Mouse (Mus musculus) kidney, postnatal 14 days (tissue): ENCODE results near the gene Dhrs7c.

Experiments used
- DNase-seq: peaks from one replicate; pipeline ENCODE4 v3.0.0; 2022; ENCODE audit warnings: mixed read lengths

Dhrs7c gene

DNA sequence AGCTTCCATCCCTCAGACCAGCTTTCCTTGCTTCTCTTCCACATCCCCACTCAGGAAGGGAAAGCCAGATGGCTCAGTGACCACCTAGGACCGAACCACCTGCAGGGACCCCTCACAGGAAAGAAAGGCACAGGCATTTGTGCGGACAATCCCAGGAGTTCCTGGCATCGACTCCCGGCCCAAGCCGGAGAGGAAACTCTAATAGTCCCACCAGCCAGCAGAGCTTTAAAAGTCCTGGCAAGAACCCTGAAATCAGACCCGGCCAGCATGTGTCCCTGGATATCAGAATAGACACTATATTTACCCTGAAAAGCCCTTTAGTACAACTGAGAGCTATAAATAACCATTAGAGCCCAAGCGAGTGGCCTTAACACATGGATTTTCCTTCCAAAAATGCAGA is at the start of gene Dhrs7c:
Gene Dhrs7c, plus strand, starts transcription at position 257 of the 400 bp plus-strand sequence.
- no peak for DNase-seq

- DNase-seq: no peak
Observed at GRCm38 (mm10) chr11:67756287-67756686, 41.7 kb upstream of the Dhrs7c start.

- DNase-seq: no peak
Observed at GRCm38 (mm10) chr11:67757373-67758167, 40.4 kb upstream of the Dhrs7c start.

GRCm38 (mm10) chr11:67771053-67771452 is 26.9 kb upstream of the Dhrs7c start, which contains the start of gene Glp2r:
Gene Glp2r, minus strand, starts transcription at chr11:67771153.
- no peak for DNase-seq

DNA sequence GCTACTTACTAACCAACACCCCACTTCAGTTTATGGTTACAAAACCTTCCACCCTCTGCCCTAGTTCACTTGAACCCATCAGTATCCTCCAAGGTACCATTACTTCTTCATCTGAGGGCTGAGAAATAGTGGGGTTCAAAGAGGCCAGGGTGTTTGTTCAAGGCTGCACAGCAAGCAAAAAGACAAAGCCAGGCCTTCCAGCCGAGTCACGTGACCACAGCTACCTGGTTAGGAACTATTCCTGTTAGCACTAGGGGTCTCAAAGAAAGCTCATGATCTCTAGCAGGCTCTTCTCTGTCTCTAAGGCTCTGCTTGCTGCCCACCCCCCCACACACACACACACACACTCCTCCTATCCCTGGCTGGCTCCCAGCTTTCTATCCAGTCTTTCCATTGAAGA is 26.3 kb upstream of the Dhrs7c start:
- DNase-seq: no peak

- peak; percentile 50 for DNase-seq
Observed at GRCm38 (mm10) chr11:67772577-67772976, 25.4 kb upstream of the Dhrs7c start.

DNA sequence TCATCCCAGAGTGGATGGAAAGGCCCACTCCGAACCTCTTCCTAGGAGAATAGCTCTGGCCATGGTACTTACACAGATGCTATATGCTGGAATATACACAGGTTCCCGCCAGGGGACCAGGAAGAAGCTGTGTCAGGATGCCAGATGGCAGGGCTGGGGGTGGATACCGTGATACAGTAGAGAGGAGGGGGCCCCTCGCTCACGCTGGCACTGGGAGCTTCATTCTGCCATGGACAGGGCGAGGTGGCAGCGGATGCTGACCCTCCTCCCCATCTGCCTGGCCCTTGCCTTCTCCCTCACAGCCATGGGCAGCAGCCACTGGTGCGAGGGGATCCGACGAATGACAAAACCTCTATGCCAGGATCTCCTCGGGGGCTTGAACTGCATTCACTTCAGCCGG is 23.6 kb upstream of the Dhrs7c start, which contains the start of gene Gsg1l2:
Gene Gsg1l2, plus strand, starts transcription at position 230 of the 400 bp plus-strand sequence.
- no peak for DNase-seq

GRCm38 (mm10) chr11:67790182-67790581 is 7.8 kb upstream of the Dhrs7c start:
- no peak for DNase-seq

DNA sequence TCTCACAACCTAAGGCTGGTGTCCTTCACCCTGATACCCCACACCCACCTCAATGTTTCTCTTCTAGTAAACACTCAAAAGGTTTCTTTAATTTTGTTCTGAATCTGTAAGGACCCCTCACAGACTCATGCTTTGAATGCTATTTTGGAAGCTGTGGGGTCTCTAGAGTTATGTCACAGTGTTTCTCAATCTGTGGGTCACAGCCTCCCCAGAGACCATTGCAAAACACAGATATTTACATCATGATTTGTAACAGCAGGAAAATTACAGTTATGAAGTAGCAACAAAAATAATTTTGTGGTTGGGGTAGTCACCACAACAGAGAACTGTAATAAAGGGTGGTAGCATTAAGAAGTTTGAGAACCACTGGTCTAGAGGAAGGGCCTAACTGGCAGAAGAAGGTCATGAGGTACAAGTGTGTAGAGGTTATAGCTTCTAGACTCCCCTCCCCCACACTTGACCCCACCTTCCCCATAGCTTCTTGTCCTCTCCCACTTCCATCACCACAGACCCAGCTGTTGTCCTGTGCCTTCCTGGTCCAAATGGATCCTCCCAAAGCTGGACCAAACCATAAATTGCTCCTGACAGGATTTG is 2.2 kb downstream of the Dhrs7c start:
- DNase-seq: no peak

DNA sequence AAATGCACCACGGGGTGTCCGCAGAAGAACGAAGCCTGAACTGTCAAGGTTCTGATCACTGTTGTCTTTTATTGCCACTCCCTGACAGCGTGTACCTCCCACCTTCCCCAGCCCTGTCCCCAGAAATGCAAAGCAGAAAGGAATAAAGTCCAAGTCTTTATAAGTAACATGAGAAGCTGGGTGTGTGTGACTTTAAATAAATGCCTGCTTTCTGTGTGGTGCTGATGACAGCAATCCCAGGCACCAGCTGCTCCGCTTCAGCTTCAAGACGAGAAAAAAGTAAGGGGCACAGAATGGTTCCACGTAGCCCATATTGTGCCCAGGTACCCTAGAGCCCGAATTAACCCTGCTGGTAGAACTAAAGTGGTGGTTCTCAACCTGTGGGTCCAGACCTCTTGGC is 3.2 kb downstream of the Dhrs7c start:
- DNase-seq: no peak

DNA sequence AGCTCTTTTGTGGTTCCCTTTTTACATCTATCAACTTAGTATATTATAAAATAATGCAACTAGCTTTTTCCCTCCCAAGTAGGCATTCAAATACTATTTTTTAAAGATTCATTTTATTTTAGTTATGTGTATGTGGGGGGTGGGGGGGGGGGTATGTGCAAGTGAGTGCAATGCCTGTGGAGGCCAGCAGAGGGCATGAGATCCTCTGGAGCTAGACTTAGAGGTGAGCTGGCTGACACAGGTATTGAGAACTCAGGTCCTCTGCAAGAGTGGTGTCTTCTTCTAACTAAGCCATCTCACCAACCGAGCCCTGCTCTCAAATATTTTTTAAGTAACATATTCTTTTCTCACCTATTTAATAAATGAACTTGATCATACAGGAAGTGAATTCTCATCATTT is 7.6 kb downstream of the Dhrs7c start:
- DNase-seq: no peak

DNA sequence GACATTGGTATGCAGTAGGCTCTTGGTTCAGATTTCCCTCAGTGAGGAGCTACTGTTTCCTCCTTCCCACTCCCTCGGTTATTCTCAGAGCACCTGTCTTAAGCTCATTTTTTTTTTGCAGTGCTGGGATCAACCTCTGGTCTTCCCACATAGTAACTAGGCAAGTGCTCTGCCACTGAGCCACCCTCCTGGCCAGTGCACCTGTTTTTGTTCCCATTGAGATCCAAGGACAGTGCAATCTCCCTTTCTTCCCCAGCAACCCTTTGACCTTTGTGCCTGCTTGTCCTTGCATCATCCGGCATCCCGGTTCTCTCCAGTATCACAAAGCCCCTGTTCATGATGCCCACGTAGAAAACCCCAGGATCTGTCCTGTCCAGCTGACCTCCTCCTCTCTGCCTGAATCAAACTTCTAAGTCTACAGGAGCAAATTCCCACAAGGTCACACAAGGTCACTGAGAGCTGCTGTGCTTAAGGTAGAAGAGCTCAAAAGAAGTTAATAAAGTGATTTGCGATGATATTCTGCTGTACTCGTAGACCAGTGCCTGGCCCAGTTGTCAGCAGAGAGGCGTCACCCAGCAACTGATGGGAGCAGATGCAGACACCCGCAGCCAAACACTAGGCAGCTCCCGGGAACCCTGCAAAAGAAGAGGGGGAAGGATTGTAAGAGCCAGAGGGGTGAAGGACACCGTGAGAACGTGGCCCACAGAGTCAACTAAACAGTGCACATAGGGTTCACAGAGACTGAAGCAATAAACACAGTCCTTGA is 9.0 kb downstream of the Dhrs7c start:
- DNase-seq: no peak

DNA sequence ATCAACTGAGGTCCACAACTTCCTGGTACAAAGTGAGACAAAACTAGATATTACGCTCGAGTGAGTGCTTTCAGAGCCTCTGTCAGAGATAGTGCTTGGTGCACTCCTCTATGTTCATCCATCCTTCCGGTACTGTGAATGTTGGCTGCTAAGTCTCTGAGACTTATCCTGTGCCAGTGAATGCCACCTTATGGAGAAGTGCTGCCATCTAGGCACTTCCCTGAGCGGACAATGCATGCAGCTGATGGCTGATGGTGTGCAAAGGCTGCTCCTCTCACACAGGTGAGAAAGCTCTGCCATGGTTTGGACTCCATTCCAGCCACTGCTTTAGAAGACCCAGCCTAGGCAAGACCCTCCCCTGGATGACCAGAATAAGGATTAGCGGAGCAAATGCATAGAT is 10.1 kb downstream of the Dhrs7c start:
- DNase-seq: no peak

DNA sequence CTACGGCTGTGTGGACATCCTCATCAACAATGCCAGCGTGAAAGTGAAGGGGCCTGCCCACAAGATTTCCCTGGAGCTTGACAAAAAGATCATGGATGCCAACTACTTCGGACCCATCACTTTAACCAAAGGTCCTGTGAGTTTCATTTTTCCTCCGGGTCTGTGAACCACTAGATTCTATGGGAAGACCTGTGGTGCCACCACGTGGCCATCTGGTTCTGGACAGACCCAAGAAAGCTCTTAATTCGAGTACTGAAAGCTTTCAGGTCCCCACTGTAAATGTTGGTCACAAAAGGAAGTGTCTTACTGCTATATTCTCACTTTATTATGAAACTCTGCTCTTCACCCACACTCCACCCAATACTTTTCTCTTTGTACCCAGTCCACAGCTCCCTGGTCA is 13.5 kb downstream of the Dhrs7c start:
- peak; percentile 16 for DNase-seq

- peak; percentile 45 for DNase-seq
Observed at GRCm38 (mm10) chr11:67819604-67820003, 21.6 kb downstream of the Dhrs7c start.

GRCm38 (mm10) chr11:67820221-67820620 is 22.2 kb downstream of the Dhrs7c start:
- DNase-seq: peak; percentile 42

- no peak for DNase-seq
Observed at GRCm38 (mm10) chr11:67821560-67821959, 23.6 kb downstream of the Dhrs7c start.

- DNase-seq: peak; percentile 21
Observed at GRCm38 (mm10) chr11:67828360-67829059, 30.5 kb downstream of the Dhrs7c start.

DNA sequence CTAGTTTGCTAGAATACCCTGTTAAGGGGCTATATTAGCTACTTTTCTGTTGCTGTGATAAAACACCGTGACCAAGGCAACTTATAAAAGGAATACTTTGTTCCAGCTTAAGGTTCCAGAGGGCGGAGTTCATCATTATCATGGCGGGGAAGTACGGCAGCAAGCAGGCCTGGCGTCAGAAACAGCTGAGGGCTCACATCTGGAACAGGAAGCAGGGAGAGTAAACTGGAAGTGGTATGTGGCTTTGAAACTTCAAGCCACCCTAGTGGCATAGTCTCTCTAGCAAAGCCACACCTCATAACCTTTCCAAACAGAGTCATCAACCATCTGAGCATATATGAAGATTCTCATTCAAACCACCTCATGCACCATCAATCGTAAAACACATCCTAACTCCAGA is 31.5 kb downstream of the Dhrs7c start:
- DNase-seq: no peak

DNA sequence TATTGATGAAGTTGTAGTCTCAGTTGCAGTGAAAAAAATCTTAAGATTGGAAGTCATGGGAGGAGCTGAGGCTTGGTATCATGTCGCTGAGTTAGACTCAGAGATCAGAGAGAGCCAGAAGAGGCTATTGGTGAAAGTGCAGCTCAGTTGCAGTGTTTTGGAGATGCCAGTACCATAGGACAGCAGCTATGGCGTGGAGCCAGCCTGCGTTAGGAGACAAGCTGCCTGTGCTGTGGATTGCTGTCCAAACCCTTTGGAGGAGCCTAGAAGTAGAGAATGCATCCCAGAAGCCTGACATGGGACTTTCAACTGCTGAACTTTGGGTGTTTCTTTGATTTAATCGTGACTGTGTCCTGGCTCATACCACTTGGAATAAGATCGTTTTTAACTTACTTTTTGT is 33.8 kb downstream of the Dhrs7c start:
- DNase-seq: no peak

DNA sequence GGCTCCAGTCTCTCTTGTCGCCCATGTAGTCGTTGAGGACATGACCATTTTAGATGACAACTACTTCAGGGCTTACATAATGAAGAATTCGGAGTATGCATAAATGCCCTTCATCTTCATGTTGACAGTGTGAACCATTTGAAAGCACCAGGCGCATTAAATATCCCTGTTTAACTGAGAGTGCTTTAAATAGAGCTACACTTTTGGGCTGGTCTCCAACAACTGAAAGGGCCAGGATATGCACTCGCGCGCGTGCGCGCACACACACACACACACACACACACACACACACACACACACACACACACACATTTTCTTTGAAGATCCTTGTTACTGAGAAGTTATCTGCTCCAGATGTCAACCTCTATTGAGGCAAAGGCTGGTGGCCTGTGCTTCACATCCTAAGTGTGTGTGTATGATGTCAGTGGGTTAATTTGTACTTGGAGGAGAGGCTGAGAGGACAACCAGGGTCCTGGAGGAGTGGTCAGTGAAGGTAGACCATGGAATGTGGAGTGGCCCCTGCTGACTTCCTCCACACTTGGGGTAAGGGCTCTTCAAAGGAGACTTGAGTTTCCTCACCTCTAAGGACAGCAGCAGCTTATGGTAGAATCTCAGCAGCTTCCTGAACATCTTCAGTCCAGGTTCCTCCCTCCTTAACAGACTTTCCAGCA is 37.6 kb downstream of the Dhrs7c start:
- no peak for DNase-seq

- DNase-seq: no peak
Observed at GRCm38 (mm10) chr11:67839810-67840209, 41.8 kb downstream of the Dhrs7c start.
